Mouse (Mus musculus): ENCODE data around the gene Serpina6. TPM values are rescaled to one million over a fixed set of nuclear protein-coding genes. Genes with fewer than 3 reads are reported as not detected.

Gene Serpina6
- polyA plus RNA-seq, 1 experiment, result not detected

DNA sequence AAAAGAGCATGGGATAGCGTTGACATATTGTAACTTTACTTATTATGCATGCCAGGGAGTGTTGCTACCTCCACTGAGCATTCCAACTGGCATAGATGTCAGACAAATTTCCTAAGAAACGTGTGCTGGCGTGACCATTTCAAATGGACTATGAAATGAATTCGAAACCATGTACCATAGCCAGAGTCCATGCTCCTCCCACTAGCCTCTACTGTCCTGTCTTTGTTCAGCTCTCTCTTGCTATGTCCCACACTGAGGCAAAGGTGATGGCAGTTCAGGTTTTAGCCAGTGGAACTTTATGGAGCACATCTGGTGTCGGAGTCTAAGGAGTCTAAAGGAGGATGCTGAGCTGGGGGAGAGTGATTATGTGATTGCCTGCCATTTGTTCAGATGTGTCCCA is 3.1 kb upstream of the Serpina6 start:
- 76% methylated on average over 5 of the region's 5 CpGs for WGBS
- DNase-seq (ENCODE audit: low read depth in 1 of 2, low spot score in 2 of 2), result no peak
- H3K27ac ChIP-seq (ENCODE audit: insufficient read depth, low read length), result no peak overlapping the region

GRCm38 (mm10) chr12:103659171-103659570 is 2.2 kb upstream of the Serpina6 start:
- DNase-seq (ENCODE audit: low read depth in 1 of 2, low spot score in 2 of 2), result no peak
- Histone ChIP-seq H3K4me1 (ENCODE audit: control insufficient read depth, insufficient read depth, insufficient read length) (no peaks in the 10 kb centered on the region), H3K36me3 (ENCODE audit: control insufficient read depth, insufficient read depth, low read length) (no peaks in the 10 kb centered on the region), H3K27me3 (ENCODE audit: control insufficient read depth, insufficient read depth, low read length) (no peaks in the 10 kb centered on the region), H3K4me3 (ENCODE audit: extremely low read depth, insufficient read depth, insufficient read length) (no peak overlapping the region), H3K27ac (ENCODE audit: insufficient read depth, low read length) (no peak overlapping the region)
- 87% methylated on average over 2 of the region's 2 CpGs for WGBS
- TF ChIP-seq POLR2A (IDR thresholded peaks at IDR 0.05; ENCODE audit: low read depth, low read length) (no peak), CTCF (IDR thresholded peaks at IDR 0.05; ENCODE audit: extremely low read depth, insufficient read depth, insufficient read length, insufficient replicate concordance) (no peak)

More for the DNA sequence above, 3.1 kb upstream of the Serpina6 start:
- Histone ChIP-seq H3K27me3 (ENCODE audit: control insufficient read depth, insufficient read depth, low read length) (no peaks in the 10 kb centered on the region), H3K4me1 (ENCODE audit: control insufficient read depth, insufficient read depth, insufficient read length) (no peaks in the 10 kb centered on the region), H3K36me3 (ENCODE audit: control insufficient read depth, insufficient read depth, low read length) (no peaks in the 10 kb centered on the region), H3K4me3 (ENCODE audit: extremely low read depth, insufficient read depth, insufficient read length) (no peak overlapping the region)
- no peak for TF ChIP-seq CTCF (IDR thresholded peaks at IDR 0.05; ENCODE audit: extremely low read depth, insufficient read depth, insufficient read length, insufficient replicate concordance)
- TF ChIP-seq POLR2A (IDR thresholded peaks at IDR 0.05; ENCODE audit: low read depth, low read length), result no peak

GRCm38 (mm10) chr12:103657991-103658390 is 979 bp upstream of the Serpina6 start:
- H3K27ac ChIP-seq (ENCODE audit: insufficient read depth, low read length), result no peak overlapping the region
- DNase-seq (ENCODE audit: low read depth in 1 of 2, low spot score in 2 of 2), result no peak

GRCm38 (mm10) chr12:103655123-103656044 is 1.6 kb downstream of the Serpina6 start:
- Histone ChIP-seq H3K36me3 (ENCODE audit: control insufficient read depth, insufficient read depth, low read length) (no peaks in the 10 kb centered on the region), H3K4me3 (ENCODE audit: extremely low read depth, insufficient read depth, insufficient read length) (no peak overlapping the region), H3K4me1 (ENCODE audit: control insufficient read depth, insufficient read depth, insufficient read length) (no peaks in the 10 kb centered on the region), H3K27me3 (ENCODE audit: control insufficient read depth, insufficient read depth, low read length) (no peaks in the 10 kb centered on the region), H3K27ac (ENCODE audit: insufficient read depth, low read length) (no peak overlapping the region)
- WGBS, result 84% methylated on average over 7 of the region's 7 CpGs
- DNase-seq (ENCODE audit: low read depth in 1 of 2, low spot score in 2 of 2), result no peak
- TF ChIP-seq CTCF (IDR thresholded peaks at IDR 0.05; ENCODE audit: extremely low read depth, insufficient read depth, insufficient read length, insufficient replicate concordance) (no peak), POLR2A (IDR thresholded peaks at IDR 0.05; ENCODE audit: low read depth, low read length) (no peak)

More at GRCm38 (mm10) chr12:103657991-103658390, 979 bp upstream of the Serpina6 start:
- TF ChIP-seq CTCF (IDR thresholded peaks at IDR 0.05; ENCODE audit: extremely low read depth, insufficient read depth, insufficient read length, insufficient replicate concordance) (no peak), POLR2A (IDR thresholded peaks at IDR 0.05; ENCODE audit: low read depth, low read length) (no peak)
- Histone ChIP-seq H3K4me3 (ENCODE audit: extremely low read depth, insufficient read depth, insufficient read length) (no peak overlapping the region), H3K36me3 (ENCODE audit: control insufficient read depth, insufficient read depth, low read length) (no peaks in the 10 kb centered on the region), H3K4me1 (ENCODE audit: control insufficient read depth, insufficient read depth, insufficient read length) (no peaks in the 10 kb centered on the region), H3K27me3 (ENCODE audit: control insufficient read depth, insufficient read depth, low read length) (no peaks in the 10 kb centered on the region)
- 79% methylated on average over 10 of the region's 10 CpGs for WGBS

- H3K27ac ChIP-seq (ENCODE audit: insufficient read depth, low read length), result no peak overlapping the region
- TF ChIP-seq CTCF (IDR thresholded peaks at IDR 0.05; ENCODE audit: extremely low read depth, insufficient read depth, insufficient read length, insufficient replicate concordance) (no peak), POLR2A (IDR thresholded peaks at IDR 0.05; ENCODE audit: low read depth, low read length) (no peak)
- H3K36me3 ChIP-seq (ENCODE audit: control insufficient read depth, insufficient read depth, low read length), result no peaks in the 10 kb centered on the region
- WGBS, result 99% methylated on average over 2 of the region's 2 CpGs
- H3K4me1 ChIP-seq (ENCODE audit: control insufficient read depth, insufficient read depth, insufficient read length), result no peaks in the 10 kb centered on the region
- no peak for DNase-seq (ENCODE audit: low read depth in 1 of 2, low spot score in 2 of 2)
- no peaks in the 10 kb centered on the region for H3K27me3 ChIP-seq (ENCODE audit: control insufficient read depth, insufficient read depth, low read length)
- no peak overlapping the region for H3K4me3 ChIP-seq (ENCODE audit: extremely low read depth, insufficient read depth, insufficient read length)
Measured at GRCm38 (mm10) chr12:103653836-103654235, 3.2 kb downstream of the Serpina6 start.

GRCm38 (mm10) chr12:103646314-103646713 is 10.7 kb downstream of the Serpina6 start:
- Histone ChIP-seq H3K36me3 (ENCODE audit: control insufficient read depth, insufficient read depth, low read length) (no peaks in the 10 kb centered on the region), H3K27ac (ENCODE audit: insufficient read depth, low read length) (no peak overlapping the region), H3K27me3 (ENCODE audit: control insufficient read depth, insufficient read depth, low read length) (no peaks in the 10 kb centered on the region), H3K4me1 (ENCODE audit: control insufficient read depth, insufficient read depth, insufficient read length) (no peaks in the 10 kb centered on the region), H3K4me3 (ENCODE audit: extremely low read depth, insufficient read depth, insufficient read length) (no peak overlapping the region)
- 72% methylated on average over 2 of the region's 2 CpGs for WGBS
- TF ChIP-seq CTCF (IDR thresholded peaks at IDR 0.05; ENCODE audit: extremely low read depth, insufficient read depth, insufficient read length, insufficient replicate concordance), result no peak
- no peak for TF ChIP-seq POLR2A (IDR thresholded peaks at IDR 0.05; ENCODE audit: low read depth, low read length)
- DNase-seq (ENCODE audit: low read depth in 1 of 2, low spot score in 2 of 2), result no peak

GRCm38 (mm10) chr12:103644601-103645000 is 12.4 kb downstream of the Serpina6 start:
- DNase-seq (ENCODE audit: low read depth in 1 of 2, low spot score in 2 of 2), result no peak
- no peak overlapping the region for H3K4me3 ChIP-seq (ENCODE audit: extremely low read depth, insufficient read depth, insufficient read length)
- 39% methylated on average over 5 of the region's 5 CpGs for WGBS
- no peaks in the 10 kb centered on the region for H3K36me3 ChIP-seq (ENCODE audit: control insufficient read depth, insufficient read depth, low read length)
- no peak for TF ChIP-seq CTCF (IDR thresholded peaks at IDR 0.05; ENCODE audit: extremely low read depth, insufficient read depth, insufficient read length, insufficient replicate concordance)
- no peak for TF ChIP-seq POLR2A (IDR thresholded peaks at IDR 0.05; ENCODE audit: low read depth, low read length)
- no peak overlapping the region for H3K27ac ChIP-seq (ENCODE audit: insufficient read depth, low read length)
- no peaks in the 10 kb centered on the region for H3K27me3 ChIP-seq (ENCODE audit: control insufficient read depth, insufficient read depth, low read length)
- no peaks in the 10 kb centered on the region for H3K4me1 ChIP-seq (ENCODE audit: control insufficient read depth, insufficient read depth, insufficient read length)
